In genomic region chr4:57318525-57319212, GRCm38 (mm10) we compare ENCODE assay signal across 8 mouse cellular contexts. TPM values are rescaled to one million over a fixed set of nuclear protein-coding genes. Genes with fewer than 3 reads are reported as not detected.
A peak's percentile ranks its signal among the peaks of the same experiment; 100 is the strongest.
DNase-seq lines count a peak whose midpoint lies in the region; ATAC-seq and TF ChIP-seq lines count a peak whose summit lies in the region.

No protein-coding gene starts in this region.

- ATAC-seq in intestine, embryonic 14.5 days (replicated peaks; ENCODE audit: low FRiP score, low TSS enrichment, low read depth) = 0 out of 2 replicates have a peak, but pooled peaks have one; percentile 36
- ATAC-seq in intestine, postnatal 0 days = no peak

- H3K4me2 ChIP-seq in intestine, embryonic 14.5 days (ENCODE audit: low read length) = no peak overlapping the region
- H3K4me2 ChIP-seq in intestine, postnatal 0 days (replicated peaks; ENCODE audit: low read depth) = no peak overlapping the region

- TF ChIP-seq CTCF in intestine, postnatal 0 days (IDR thresholded peaks at IDR 0.05; ENCODE audit: low read depth) = no peak

- intact Hi-C loops in left cerebral cortex, postnatal 36 days (cut with DNase I) = no loop called here

- H3K27ac ChIP-seq in intestine, embryonic 14.5 days (ENCODE audit: low read depth) = peak overlapping the region; percentile 43; the same call in 1 of the 2 replicates
- no peak overlapping the region for H3K27ac ChIP-seq in intestine, postnatal 0 days (ENCODE audit: low read depth, low read length)

- peaks cover 13% of the 10 kb centered on the region for H3K4me1 ChIP-seq in intestine, embryonic 14.5 days (replicated peaks; ENCODE audit: control insufficient read depth, insufficient read depth, low read length)
- no peaks in the 10 kb centered on the region for H3K4me1 ChIP-seq in intestine, postnatal 0 days (replicated peaks; ENCODE audit: control insufficient read depth, insufficient read depth, low read length)

- 16% methylated on average over 10 of the region's 10 CpGs for WGBS in intestine, embryonic 14.5 days
- WGBS in intestine, postnatal 0 days = 19% methylated on average over 10 of the region's 10 CpGs

- no peaks in the 10 kb centered on the region for H3K36me3 ChIP-seq in intestine, embryonic 14.5 days (ENCODE audit: control insufficient read depth, insufficient read depth, low read length)
- H3K36me3 ChIP-seq in intestine, postnatal 0 days (ENCODE audit: control insufficient read depth, insufficient read depth) = no peaks in the 10 kb centered on the region

- no peaks in the 10 kb centered on the region for H3K9me3 ChIP-seq in intestine, embryonic 14.5 days (ENCODE audit: control insufficient read depth, low read length)
- no peaks in the 10 kb centered on the region for H3K9me3 ChIP-seq in intestine, postnatal 0 days (ENCODE audit: control insufficient read depth)

- 0 out of 2 replicates have a peak, but pooled peaks cover 4% of the 10 kb centered on the region for H3K27me3 ChIP-seq in intestine, embryonic 14.5 days (replicated peaks; ENCODE audit: control insufficient read depth, insufficient read depth, low read length)
- H3K27me3 ChIP-seq in intestine, postnatal 0 days (replicated peaks; ENCODE audit: control insufficient read depth, insufficient read depth, low read length) = no peaks in the 10 kb centered on the region; the same call in 1 of the 2 replicates

- DNase-seq in intestine, embryonic 14.5 days (ENCODE audit: low spot score) = peak; percentile 70
- peak; percentile 47 for DNase-seq in adrenal gland, postnatal 25 days
- DNase-seq in heart, postnatal 4 days = peak; percentile 41
- peak; percentile 73 to 87 for DNase-seq in left cerebral cortex, postnatal 36 days (ENCODE audit: low spot score in 2 of 2)
- DNase-seq in embryo, embryonic 9.5 days (ENCODE audit: extremely low spot score) = no peak
- DNase-seq in thymus, adult 18-20 months = no peak
- no peak for DNase-seq in B cell, adult 2 months

- H3K4me3 ChIP-seq in intestine, embryonic 14.5 days (ENCODE audit: low read depth, low read length) = no peak overlapping the region
- no peak overlapping the region for H3K4me3 ChIP-seq in intestine, postnatal 0 days (ENCODE audit: low read depth, low read length)

- no peak overlapping the region for H3K9ac ChIP-seq in intestine, embryonic 14.5 days (ENCODE audit: low read length)
- H3K9ac ChIP-seq in intestine, postnatal 0 days (ENCODE audit: low read depth, low read length) = no peak overlapping the region

RNA-seq across cellular contexts. Expression of gene Ptpn3, which starts 17.0 kb away (rescaled TPM):
- polyA plus RNA-seq in intestine, embryonic 14.5 days (2014; fragmentation: Nextera tagmentation; extraction: Ambion mirVana) = 7.4 and 9.7 TPM in 2 replicates
- 8.6 and 10.7 TPM in 2 replicates for polyA plus RNA-seq in intestine, postnatal 0 days (2015; fragmentation: Nextera tagmentation; extraction: Ambion mirVana)
- 35.1 and 37.1 TPM in 2 replicates for total RNA-seq in adrenal gland, postnatal 25 days (2021)
- 10 to 100 TPM; 12.9 to 14.5 TPM for total RNA-seq in heart, postnatal 4 days (2021)
- 10 to 100 TPM; 61.6 to 63.8 TPM for total RNA-seq in left cerebral cortex, postnatal 36 days (2021)

Comparison
In these comparisons a context has a peak if more than half of its experiments do, and no peak if none do; other contexts are left out.
1. DNase-seq: peak in intestine, embryonic 14.5 days (single experiment), adrenal gland, postnatal 25 days (single experiment), heart, postnatal 4 days (single experiment) and left cerebral cortex, postnatal 36 days (2 of 2); none in embryo, embryonic 9.5 days (single experiment), thymus, adult 18-20 months (0 of 2) and B cell, adult 2 months (0 of 2).